Mouse (Mus musculus) left cerebral cortex, adult 2 months (tissue): ENCODE data around the gene 4930451I11Rik. TPM values are rescaled to one million over a fixed set of nuclear protein-coding genes. Genes with fewer than 3 reads are reported as not detected.
A peak's percentile ranks its signal among the peaks of the same experiment; 100 is the strongest.

Source experiments
- DNase-seq, 2 experiments: peaks; one replicate each; pipeline ENCODE4 v3.0.0; 2021 to 2022; ENCODE audit warnings: low spot score in 2 of 2, mixed read lengths in 1 of 2; ENCODE audit errors: extremely low spot score in 1 of 2
- H3K27ac ChIP-seq: fragments of 200-600 bp; 2 replicates; pipeline ENCODE4 v1.8.1; 2022
- H3K4me3 ChIP-seq: fragments of 200-600 bp; 2 replicates; pipeline ENCODE4 v1.8.1; 2022
- CTCF ChIP-seq: fragments of 200-600 bp; IDR thresholded peaks from 2 replicates; pipeline ENCODE4 v1.8.1; 2022; ENCODE audit warnings: antibody characterized with exemption, mild to moderate bottlenecking, moderate library complexity
- intact Hi-C: fragments of 180-260 bp; cut with DNase I; formaldehyde crosslinking; loops from one replicate; pipeline ENCODE4 v1.15.1; 2025
- long read RNA-seq, 2 experiments: library from polyadenylated mRNA; stranded (forward); transcript quantifications; one replicate each; pipeline ENCODE4 v2.0.0; 2021; ENCODE audit warnings: borderline mapping rate in 2 of 2
- total RNA-seq, 2 experiments: library from RNA; stranded (reverse); gene quantifications; 2 replicates each; pipeline ENCODE4 v1.2.3; 2021

The 4930451I11Rik gene
- total RNA-seq = not detected
- long read RNA-seq, experiment 1 = 0 reads
- long read RNA-seq, experiment 2 = 0 reads

DNA sequence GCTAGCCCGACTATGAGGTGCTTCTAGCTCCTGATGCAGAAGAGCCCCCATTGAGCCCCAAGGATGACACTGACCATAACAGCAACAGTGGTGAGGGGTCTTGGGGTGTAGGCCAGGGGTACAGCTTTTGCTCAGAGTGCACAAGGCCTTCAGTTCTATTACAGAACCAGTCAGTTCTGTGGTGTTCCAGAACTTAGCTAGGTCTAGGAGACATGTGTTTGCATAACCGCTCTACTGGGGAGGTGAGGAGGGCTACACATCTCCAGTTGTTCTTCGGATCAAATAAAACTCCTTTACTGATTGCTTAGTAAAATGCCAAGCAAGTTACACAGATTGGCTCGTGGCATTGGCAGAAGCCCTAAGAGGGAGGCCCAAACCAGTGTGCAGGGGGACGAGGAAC, at the start of gene 4930451I11Rik:
4930451I11Rik (minus strand) TSS at position 101 of the 400 bp plus-strand sequence.
- DNase-seq = no peak
- no peak within 1 kb of the TSS for H3K4me3 ChIP-seq
- intact Hi-C loops = no loop called here
- H3K27ac ChIP-seq = no peak within 1 kb of the TSS
- TF ChIP-seq CTCF = no peak

DNA sequence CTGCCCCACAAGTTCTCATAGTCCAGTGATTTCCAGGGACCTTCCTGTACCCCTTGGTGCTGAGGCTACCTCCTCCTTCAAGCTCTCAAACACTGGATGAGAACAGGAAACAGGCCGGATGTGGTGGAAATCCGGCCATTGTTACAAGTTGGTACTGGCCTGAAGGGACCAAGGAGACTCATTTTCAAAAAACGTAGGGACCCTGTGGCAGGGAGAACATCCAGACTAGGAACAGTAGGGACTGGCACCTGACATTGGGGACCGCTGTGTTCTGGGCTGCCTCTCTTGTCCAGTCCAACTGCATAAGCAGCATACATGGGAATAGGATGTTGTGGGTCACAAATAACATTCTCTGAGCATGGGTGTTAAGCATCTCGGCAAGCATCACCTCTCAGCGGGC, 49.6 kb upstream of the 4930451I11Rik start:
- no peak for TF ChIP-seq CTCF
- no peak for DNase-seq
- peak overlapping the region; percentile 92; the same call in 1 of the 2 replicates for H3K4me3 ChIP-seq
- intact Hi-C loops = loop anchor here (5.0 kb wide), 3 partner anchors 46 to 221 kb away; partner anchors contain the start of genes Kctd13 and Maz
- H3K27ac ChIP-seq = peak overlapping the region; percentile 48; the same call in 1 of the 2 replicates

DNA sequence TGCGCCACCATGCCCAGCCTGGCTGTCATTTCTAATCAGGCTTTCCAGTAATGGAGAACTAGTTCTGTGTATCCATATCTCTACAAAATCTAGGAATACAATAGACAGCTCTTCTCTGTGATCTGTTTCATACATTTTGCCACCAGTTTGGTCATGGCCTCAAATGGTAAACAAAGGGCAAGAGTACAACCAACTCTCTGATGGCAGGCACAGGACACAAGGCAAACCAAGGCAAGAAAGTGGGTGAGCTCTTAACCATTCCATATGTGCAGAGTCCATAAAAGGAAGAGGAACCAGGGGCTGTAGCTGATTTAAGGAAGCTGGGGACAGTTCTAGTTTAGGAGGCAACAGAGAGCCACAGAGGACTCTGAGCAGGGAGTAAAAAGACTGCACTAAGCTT, 45.8 kb upstream of the 4930451I11Rik start:
- intact Hi-C loops = no loop called here
- DNase-seq = no peak

GRCm38 (mm10) chr7:126870520-126870891, 39.1 kb upstream of the 4930451I11Rik start:
- H3K27ac ChIP-seq = no peak overlapping the region
- no peak for TF ChIP-seq CTCF
- H3K4me3 ChIP-seq = no peak overlapping the region
- no peak for DNase-seq
- intact Hi-C loops = no loop called here

More for the DNA sequence above, 45.8 kb upstream of the 4930451I11Rik start:
- TF ChIP-seq CTCF = no peak
- no peak overlapping the region for H3K4me3 ChIP-seq
- H3K27ac ChIP-seq = no peak overlapping the region

- no peak overlapping the region for H3K4me3 ChIP-seq
- TF ChIP-seq CTCF = no peak
- no peak for DNase-seq
- intact Hi-C loops = no loop called here
- no peak overlapping the region for H3K27ac ChIP-seq
These were observed 38.5 kb upstream of the 4930451I11Rik start for GRCm38 (mm10) chr7:126869780-126870519.

- no peak overlapping the region for H3K4me3 ChIP-seq
- TF ChIP-seq CTCF = no peak
- no peak for DNase-seq
- intact Hi-C loops = no loop called here
- no peak overlapping the region for H3K27ac ChIP-seq
These were observed 36.6 kb upstream of the 4930451I11Rik start for GRCm38 (mm10) chr7:126868003-126868402.

GRCm38 (mm10) chr7:126867534-126867933, 36.1 kb upstream of the 4930451I11Rik start:
- intact Hi-C loops = no loop called here
- TF ChIP-seq CTCF = no peak
- DNase-seq = no peak
- Histone ChIP-seq H3K27ac (no peak overlapping the region), H3K4me3 (no peak overlapping the region)

- DNase-seq = no peak
- H3K4me3 ChIP-seq = no peak overlapping the region
- intact Hi-C loops = no loop called here
- no peak for TF ChIP-seq CTCF
- H3K27ac ChIP-seq = no peak overlapping the region
These were observed 32.4 kb upstream of the 4930451I11Rik start for GRCm38 (mm10) chr7:126863791-126864190.

- DNase-seq = peak; percentile 92 to 93
These were observed 30.8 kb upstream of the 4930451I11Rik start, which contains the start of gene Ino80e for GRCm38 (mm10) chr7:126862147-126862784. Gene Ino80e (minus strand): TSS chr7:126862377.

GRCm38 (mm10) chr7:126861429-126862130, 30.1 kb upstream of the 4930451I11Rik start, which contains the start of gene Hirip3:
Gene Hirip3 (plus strand): TSS chr7:126861972.
- intact Hi-C loops = no loop called here

More at GRCm38 (mm10) chr7:126862147-126862784, 30.8 kb upstream of the 4930451I11Rik start, which contains the start of gene Ino80e:
- intact Hi-C loops = no loop called here
- Histone ChIP-seq H3K4me3 (peak within 1 kb of the TSS; percentile 92), H3K27ac (peak within 1 kb of the TSS; percentile 94)
- no peak for TF ChIP-seq CTCF

DNA sequence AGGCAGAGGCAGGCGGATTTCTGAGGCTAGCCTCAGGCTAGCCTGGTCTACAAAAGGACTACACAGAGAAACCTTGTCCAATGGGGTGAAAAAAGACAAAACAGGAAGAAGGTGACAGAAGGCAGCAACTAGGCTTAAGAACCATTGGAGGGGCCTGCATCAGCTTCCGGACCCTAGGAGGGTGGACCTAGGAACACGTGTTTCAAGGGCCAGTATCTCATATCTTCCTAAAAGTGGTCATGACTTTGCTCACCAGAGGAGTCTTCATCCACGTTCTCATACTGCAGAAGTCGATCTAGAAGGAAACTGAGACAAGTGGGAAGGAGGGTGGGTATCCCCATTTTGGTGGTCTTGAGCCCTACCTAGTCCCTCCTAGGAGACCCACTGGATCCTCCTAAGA, 29.5 kb upstream of the 4930451I11Rik start:
- TF ChIP-seq CTCF = no peak
- no peak for DNase-seq
- H3K4me3 ChIP-seq = peak overlapping the region; percentile 92
- intact Hi-C loops = no loop called here
- H3K27ac ChIP-seq = peak overlapping the region; percentile 94; the same call in 1 of the 2 replicates

More at GRCm38 (mm10) chr7:126861429-126862130, 30.1 kb upstream of the 4930451I11Rik start, which contains the start of gene Hirip3:
- peak within 1 kb of the TSS; percentile 92 for H3K4me3 ChIP-seq
- no peak for TF ChIP-seq CTCF
- peak within 1 kb of the TSS; percentile 94 for H3K27ac ChIP-seq
- peak; percentile 93 to 95 for DNase-seq
